Mouse (Mus musculus) E14TG2a.4 (cell line): ENCODE results near the gene Lrrc3c.

ENCODE experiments used
- CTCF ChIP-seq: conservative IDR thresholded peaks from 2 replicates; pipeline ENCODE4 v1.5.1; 2014; ENCODE audit warnings: low read length
- NANOG ChIP-seq: IDR thresholded peaks from 2 replicates; pipeline ENCODE4 v1.6.1; 2014; ENCODE audit warnings: borderline replicate concordance, low read length, mixed read lengths
- POU5F1 ChIP-seq: IDR thresholded peaks from 2 replicates; pipeline ENCODE4 v1.6.1; 2014; ENCODE audit warnings: low read length, borderline replicate concordance

DNA sequence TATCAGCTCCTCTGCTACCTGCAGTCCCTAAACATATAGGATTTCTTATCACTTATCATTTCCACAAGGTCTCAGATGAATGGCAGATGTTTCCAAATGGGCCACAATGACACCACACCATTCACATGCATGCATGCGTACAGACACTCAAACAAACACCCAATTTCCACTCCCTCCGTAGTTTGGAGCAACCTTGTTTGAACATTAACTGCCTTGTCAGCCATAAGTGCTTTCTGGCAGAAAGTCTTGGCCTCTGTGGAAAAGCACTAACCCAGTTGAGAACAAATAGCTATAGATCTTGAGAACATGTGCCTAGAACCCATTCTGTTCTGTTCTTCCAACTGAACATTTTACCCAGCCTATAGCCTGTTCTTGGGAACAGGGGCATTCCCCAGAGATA, 47.9 kb downstream of the Lrrc3c start:
- no peak for TF ChIP-seq CTCF
- no peak for TF ChIP-seq POU5F1
- TF ChIP-seq NANOG = no peak
